Mouse (Mus musculus) hindbrain, embryonic 14.5 days (tissue): ENCODE measurements around the gene Tfdp1. TPM values are rescaled to one million over a fixed set of nuclear protein-coding genes. Genes with fewer than 3 reads are reported as not detected.
"Not testable (repeated sequence)": the region's sequence is repeated elsewhere in the genome, so short reads cannot be mapped to it uniquely, and the experiment has no call there.

ENCODE experiments used
- ATAC-seq: fragments of 200-750 bp; cut with Nextera tagmentation; 2 replicates; pipeline ENCODE4 v1.8.0; 2017; ENCODE audit warnings: moderate number of reproducible peaks, mild to moderate bottlenecking, moderate TSS enrichment, moderate library complexity; ENCODE audit not compliant: low FRiP score
- DNase-seq: peaks from one replicate; pipeline ENCODE4 v3.0.0-alpha.2; 2015; ENCODE audit warnings: low spot score
- H3K27ac ChIP-seq: fragments of 300-500 bp; sonication (generic); 2 replicates; pipeline ENCODE4 v1.5.1; 2014; ENCODE audit warnings: mild to moderate bottlenecking, moderate library complexity
- H3K27me3 ChIP-seq: fragments of 300-500 bp; sonication (generic); 2 replicates; pipeline ENCODE4 v1.6.1; 2014; ENCODE audit warnings: mild to moderate bottlenecking, low read length, mixed read lengths; ENCODE audit not compliant: control insufficient read depth, insufficient read depth
- H3K36me3 ChIP-seq: fragments of 300-500 bp; sonication (generic); replicated peaks from 2 replicates; pipeline ENCODE4 v1.6.1; 2014; ENCODE audit not compliant: control insufficient read depth, insufficient read depth
- H3K4me1 ChIP-seq: fragments of 300-500 bp; sonication (generic); replicated peaks from 2 replicates; pipeline ENCODE4 v1.6.1; 2014; ENCODE audit warnings: antibody characterized with exemption, low read length, mixed read lengths; ENCODE audit not compliant: control insufficient read depth, insufficient read depth
- H3K4me2 ChIP-seq: fragments of 300-500 bp; sonication (generic); replicated peaks from 2 replicates; pipeline ENCODE4 v1.6.1; 2014; ENCODE audit warnings: mild to moderate bottlenecking, moderate library complexity
- H3K4me3 ChIP-seq: fragments of 300-500 bp; sonication (generic); replicated peaks from 2 replicates; pipeline ENCODE4 v1.5.1; 2014; ENCODE audit warnings: mild to moderate bottlenecking, low read length
- H3K9ac ChIP-seq: fragments of 300-500 bp; sonication (generic); 2 replicates; pipeline ENCODE4 v1.6.1; 2014
- H3K9me3 ChIP-seq: fragments of 300-500 bp; sonication (generic); 2 replicates; pipeline ENCODE4 v1.6.1; 2016; ENCODE audit warnings: low read length; ENCODE audit not compliant: control insufficient read depth
- WGBS: fragments of 180-500 bp; shearing (Covaris S2); extraction: QIAGEN DNeasy Blood & Tissue Kit; methylation state at CpG from one replicate; pipeline ENCODE4 v1.1.7; 2014; 5-methylcytosine and 5-hydroxymethylcytosine counted together
- polyA plus RNA-seq: library from polyadenylated mRNA; unstranded; fragments of >200 nt; fragmentation: Nextera tagmentation; extraction: Ambion mirVana; gene quantifications from 2 replicates; pipeline ENCODE4 v1.2.1, GENCODE M21; 2014

Gene Tfdp1
- polyA plus RNA-seq, 1 experiment from 2014 or later = 104 TPM

DNA sequence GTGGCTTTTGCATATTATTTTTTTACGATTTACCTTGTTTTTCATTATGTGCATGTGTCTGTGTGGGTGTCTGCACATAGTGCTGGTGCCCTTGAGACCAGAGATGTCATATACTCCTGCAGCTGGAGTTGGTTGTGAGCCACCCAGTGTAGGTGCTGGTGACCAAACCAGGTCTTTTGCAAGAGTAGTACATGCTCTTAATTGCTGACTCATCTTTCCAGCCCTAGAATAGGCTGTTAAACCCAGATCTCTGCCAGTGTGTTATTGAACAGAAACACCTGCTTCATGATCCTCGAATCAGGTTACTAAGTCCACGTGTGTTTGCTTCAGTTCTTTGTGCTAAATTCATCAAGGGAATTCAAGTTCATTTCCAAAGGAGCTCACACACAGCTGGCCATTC, 23.6 kb upstream of the Tfdp1 start:
- Histone ChIP-seq H3K27ac (no peak overlapping the region), H3K4me3 (no peak overlapping the region), H3K9ac (no peak overlapping the region), H3K36me3 (peaks cover 85% of the 10 kb centered on the region), H3K4me2 (no peak overlapping the region), H3K9me3 (no peaks in the 10 kb centered on the region), H3K27me3 (no peaks in the 10 kb centered on the region), H3K4me1 (no peaks in the 10 kb centered on the region)
- DNase-seq = no peak
- 89% methylated on average over 3 of the region's 3 CpGs for WGBS
- ATAC-seq = no peak

DNA sequence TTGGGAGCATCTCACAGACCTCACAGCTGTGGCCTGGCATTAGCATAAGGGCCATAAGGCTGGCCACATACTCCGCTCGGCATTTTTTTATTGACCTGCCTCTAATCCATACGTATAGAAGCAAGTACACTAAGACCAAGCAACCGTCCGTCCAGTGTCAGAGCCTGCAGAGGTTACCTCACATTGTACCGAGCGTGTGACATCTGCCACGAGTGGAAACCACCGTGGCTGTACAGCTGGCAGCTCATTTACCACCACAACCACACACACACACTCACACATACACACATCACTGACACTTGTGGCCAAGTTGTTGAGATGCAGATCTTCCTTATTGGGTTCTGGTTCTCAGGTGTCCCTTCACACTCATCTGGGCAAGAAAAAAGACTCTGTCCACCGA, 21.9 kb upstream of the Tfdp1 start:
- no peaks in the 10 kb centered on the region for H3K4me1 ChIP-seq
- H3K9me3 ChIP-seq = no peaks in the 10 kb centered on the region
- WGBS = 97% methylated on average over 10 of the region's 10 CpGs
- H3K36me3 ChIP-seq = peaks cover 80% of the 10 kb centered on the region
- H3K27ac ChIP-seq = no peak overlapping the region
- DNase-seq (no peak), ATAC-seq (no peak)
- no peaks in the 10 kb centered on the region for H3K27me3 ChIP-seq
- H3K9ac ChIP-seq = no peak overlapping the region
- H3K4me2 ChIP-seq = no peak overlapping the region
- no peak overlapping the region for H3K4me3 ChIP-seq

DNA sequence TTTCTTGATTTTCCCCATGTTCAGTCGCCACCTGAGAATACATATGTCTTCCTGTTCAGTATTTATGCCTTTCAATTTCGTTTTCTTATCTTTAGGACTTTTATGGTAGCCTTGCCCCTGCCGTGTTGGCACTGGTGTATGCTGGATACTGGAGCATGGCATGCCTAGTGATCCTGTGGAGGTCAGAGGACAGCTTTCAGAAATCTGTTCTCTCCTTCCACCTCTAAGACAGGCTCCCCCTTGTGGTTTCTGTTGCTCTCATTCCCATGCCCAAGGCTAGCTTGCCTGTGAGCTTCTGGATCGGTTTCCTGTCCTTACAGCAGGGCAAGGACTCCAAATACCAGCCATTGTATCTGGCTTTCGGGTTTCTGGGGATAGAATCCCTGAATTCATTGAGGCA, 12.0 kb upstream of the Tfdp1 start:
- H3K36me3 ChIP-seq = peaks cover 16% of the 10 kb centered on the region; the same call in 1 of the 2 replicates

DNA sequence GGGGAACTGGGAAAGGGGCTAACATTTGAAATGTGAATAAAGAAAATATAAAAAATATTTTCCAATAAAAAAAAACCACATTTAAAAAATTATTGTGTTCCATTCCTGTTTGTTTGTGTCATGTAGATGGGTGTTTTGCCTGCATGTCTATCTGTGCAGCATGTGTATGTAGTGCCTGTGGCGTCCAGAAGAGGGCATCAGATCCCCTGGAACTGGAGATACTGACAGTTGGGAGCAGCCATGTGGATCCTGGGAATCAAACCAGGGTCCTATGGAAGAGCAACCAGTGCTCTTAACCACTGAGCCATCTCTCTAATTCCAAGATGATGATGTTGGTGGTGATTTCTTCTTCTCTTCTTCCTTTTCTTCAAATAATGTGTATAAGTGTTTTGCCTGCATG, 3.9 kb upstream of the Tfdp1 start:
- Histone ChIP-seq H3K4me3 (no peak overlapping the region), H3K27ac (no peak overlapping the region), H3K4me2 (no peak overlapping the region), H3K9me3 (no peaks in the 10 kb centered on the region), H3K27me3 (no peaks in the 10 kb centered on the region), H3K36me3 (no peaks in the 10 kb centered on the region), H3K9ac (no peak overlapping the region), H3K4me1 (peaks cover 4% of the 10 kb centered on the region; the same call in 1 of the 2 replicates)
- WGBS = 66% methylated on average over 1 of the region's 1 CpGs
- no peak for ATAC-seq
- no peak for DNase-seq

More for the DNA sequence above, 12.0 kb upstream of the Tfdp1 start:
- DNase-seq = no peak
- Histone ChIP-seq H3K4me2 (no peak overlapping the region), H3K4me1 (no peaks in the 10 kb centered on the region), H3K9me3 (no peaks in the 10 kb centered on the region), H3K27ac (no peak overlapping the region), H3K27me3 (no peaks in the 10 kb centered on the region), H3K4me3 (no peak overlapping the region), H3K9ac (no peak overlapping the region)
- WGBS = 30% methylated on average over 5 of the region's 5 CpGs
- ATAC-seq = no peak

DNA sequence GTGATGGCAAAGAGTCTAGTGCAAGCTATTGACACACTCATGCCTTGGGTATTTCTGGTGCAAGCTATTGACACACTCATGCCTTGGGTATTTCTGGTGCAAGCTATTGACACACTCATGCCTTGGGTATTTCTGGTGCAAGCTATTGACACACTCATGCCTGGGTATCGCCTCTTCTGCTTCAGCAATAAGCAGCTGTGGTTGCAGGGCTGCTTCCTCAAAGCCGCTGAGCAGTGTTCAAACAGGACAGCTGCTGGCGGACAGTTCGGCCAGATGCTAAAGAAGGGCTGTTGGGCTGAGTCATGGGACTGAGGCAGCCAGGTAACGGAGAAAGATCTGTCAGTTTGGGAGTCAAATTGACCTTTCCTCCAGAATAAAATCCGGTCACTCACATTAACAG, 1.3 kb upstream of the Tfdp1 start:
- H3K4me2 ChIP-seq, H3K27ac ChIP-seq, ATAC-seq, H3K27me3 ChIP-seq, H3K9me3 ChIP-seq, H3K9ac ChIP-seq, H3K4me3 ChIP-seq, DNase-seq: not testable (repeated sequence)
- 92% methylated on average over 6 of the region's 6 CpGs for WGBS
- peaks cover 20% of the 10 kb centered on the region for H3K36me3 ChIP-seq
- H3K4me1 ChIP-seq = peaks cover 11% of the 10 kb centered on the region

DNA sequence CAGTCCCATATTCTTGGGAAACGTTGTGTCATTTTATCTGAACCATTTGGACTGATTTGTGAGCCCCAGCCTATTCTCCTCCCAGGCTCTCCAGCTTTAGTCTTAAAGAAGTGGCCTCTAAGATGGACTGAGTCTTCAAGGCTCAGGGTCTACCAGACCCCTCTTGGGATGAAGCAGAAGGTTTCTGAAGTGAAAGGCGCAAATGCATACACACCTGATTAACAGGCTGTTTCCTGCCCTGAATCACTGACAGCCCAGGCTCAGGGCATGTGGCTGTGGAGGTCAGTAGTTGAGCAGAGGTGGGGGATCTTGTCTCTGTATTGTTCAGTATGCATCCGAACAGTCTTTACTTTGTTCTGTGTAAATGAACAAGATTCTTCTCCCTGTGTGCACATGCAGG, 873 bp upstream of the Tfdp1 start:
- Histone ChIP-seq H3K4me2 (peak overlapping the region; percentile 91), H3K27me3 (no peaks in the 10 kb centered on the region), H3K9ac (peak overlapping the region; percentile 93; the same call in 1 of the 2 replicates), H3K4me3 (peak overlapping the region; percentile 86), H3K9me3 (no peaks in the 10 kb centered on the region), H3K27ac (no peak overlapping the region), H3K36me3 (peaks cover 24% of the 10 kb centered on the region), H3K4me1 (peaks cover 11% of the 10 kb centered on the region)
- WGBS = 90% methylated on average over 3 of the region's 3 CpGs
- no peak for ATAC-seq
- DNase-seq = no peak

DNA sequence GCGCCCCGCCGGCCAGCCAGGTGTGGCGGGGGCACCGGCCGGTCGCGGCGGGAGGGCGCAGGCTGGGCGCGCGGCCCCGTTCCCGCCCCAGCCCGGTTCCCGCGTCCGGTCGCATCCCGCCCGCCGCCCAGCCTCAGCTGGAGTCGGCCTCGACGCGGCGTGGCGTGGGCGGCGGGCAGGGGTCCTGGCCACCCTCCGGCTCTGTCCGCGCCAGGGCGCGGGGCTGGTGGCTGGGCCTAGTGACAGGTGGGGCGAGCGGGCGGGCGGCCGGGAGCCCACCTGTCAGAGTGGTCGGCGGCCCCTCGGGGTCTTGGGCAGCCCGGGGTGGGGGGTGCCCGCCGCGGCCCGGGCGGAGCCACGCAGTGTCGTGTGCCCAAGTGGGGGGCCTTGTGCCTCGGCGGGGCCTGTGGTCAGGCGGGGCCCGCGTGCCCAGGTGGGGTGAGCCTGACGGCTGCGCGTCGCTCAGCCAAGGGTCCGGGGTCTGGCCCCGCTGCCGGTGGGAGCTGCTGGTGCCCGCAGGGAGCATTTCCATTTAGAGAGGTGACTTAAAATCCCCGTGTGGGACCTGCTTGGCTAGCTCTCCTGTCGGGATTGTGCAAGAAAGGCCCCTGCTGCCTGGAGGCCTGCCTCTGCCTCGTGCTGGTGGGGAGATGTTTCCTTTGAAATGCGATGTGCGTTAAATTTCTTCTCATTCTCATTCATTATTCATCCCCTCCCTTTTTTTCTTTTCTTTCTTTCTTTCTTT, 522 bp downstream of the Tfdp1 start:
- ATAC-seq = peak; percentile 52
- H3K9ac ChIP-seq = peak overlapping the region; percentile 93
- peaks cover 37% of the 10 kb centered on the region for H3K36me3 ChIP-seq
- DNase-seq = no peak
- peak overlapping the region; percentile 75 for H3K27ac ChIP-seq
- under 1% methylated on average over 60 of the region's 70 CpGs for WGBS
- H3K4me1 ChIP-seq = peaks cover 11% of the 10 kb centered on the region
- H3K4me3 ChIP-seq = peak overlapping the region; percentile 86
- H3K27me3 ChIP-seq = no peaks in the 10 kb centered on the region
- no peaks in the 10 kb centered on the region for H3K9me3 ChIP-seq
- peak overlapping the region; percentile 91 for H3K4me2 ChIP-seq

DNA sequence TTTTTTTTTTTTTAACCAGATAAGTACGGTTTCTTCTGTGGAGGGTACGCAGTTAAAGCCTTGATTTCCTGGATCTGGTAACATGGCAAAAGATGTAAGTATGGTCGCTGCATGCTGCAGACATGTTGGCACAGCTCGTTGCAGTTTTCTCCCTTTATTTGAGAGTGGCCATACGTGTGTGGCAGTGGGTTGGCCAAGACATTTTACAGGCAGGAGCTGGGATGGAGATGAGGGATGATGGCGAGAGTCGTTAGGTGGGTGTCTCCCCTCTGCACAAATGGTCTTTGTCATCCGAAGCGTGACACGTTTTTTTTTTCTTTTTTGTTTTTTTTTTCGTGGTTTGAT, 1.1 kb downstream of the Tfdp1 start:
- peaks cover 42% of the 10 kb centered on the region for H3K36me3 ChIP-seq
- DNase-seq (no peak), ATAC-seq (no peak)
- 4% methylated on average over 11 of the region's 11 CpGs for WGBS
- no peak overlapping the region for H3K27ac ChIP-seq
- H3K27me3 ChIP-seq = no peaks in the 10 kb centered on the region
- H3K4me2 ChIP-seq = peak overlapping the region; percentile 91
- H3K4me1 ChIP-seq = peaks cover 11% of the 10 kb centered on the region
- no peaks in the 10 kb centered on the region for H3K9me3 ChIP-seq
- peak overlapping the region; percentile 93 for H3K9ac ChIP-seq
- peak overlapping the region; percentile 86 for H3K4me3 ChIP-seq

DNA sequence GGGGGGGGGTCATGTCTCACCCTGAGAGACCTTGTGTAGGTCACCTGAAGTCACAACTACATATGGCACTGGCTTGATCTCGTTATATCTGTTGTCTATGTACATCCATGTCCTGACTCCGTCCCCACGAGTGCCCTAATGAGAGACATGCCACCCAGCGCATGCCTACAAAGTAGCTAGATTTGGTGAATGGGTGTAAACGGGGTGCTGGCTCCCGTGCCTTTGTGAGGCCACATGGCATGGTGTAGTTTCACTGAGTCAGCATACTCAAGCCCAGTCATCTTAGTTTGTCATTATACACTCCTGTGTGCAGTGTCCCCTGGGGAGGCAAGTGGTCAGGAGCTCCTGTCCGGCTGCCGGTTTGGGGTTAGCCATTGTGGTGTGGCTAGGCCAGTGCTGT, 2.1 kb downstream of the Tfdp1 start:
- no peaks in the 10 kb centered on the region for H3K9me3 ChIP-seq
- no peak overlapping the region for H3K27ac ChIP-seq
- DNase-seq (no peak), ATAC-seq (no peak)
- H3K36me3 ChIP-seq = peaks cover 52% of the 10 kb centered on the region
- 0 out of 2 replicates have a peak overlapping the region, but pooled peaks have one; percentile 91 for H3K4me2 ChIP-seq
- H3K4me1 ChIP-seq = peaks cover 11% of the 10 kb centered on the region
- no peak overlapping the region for H3K9ac ChIP-seq
- H3K27me3 ChIP-seq = no peaks in the 10 kb centered on the region
- 86% methylated on average over 8 of the region's 8 CpGs for WGBS
- H3K4me3 ChIP-seq = no peak overlapping the region

DNA sequence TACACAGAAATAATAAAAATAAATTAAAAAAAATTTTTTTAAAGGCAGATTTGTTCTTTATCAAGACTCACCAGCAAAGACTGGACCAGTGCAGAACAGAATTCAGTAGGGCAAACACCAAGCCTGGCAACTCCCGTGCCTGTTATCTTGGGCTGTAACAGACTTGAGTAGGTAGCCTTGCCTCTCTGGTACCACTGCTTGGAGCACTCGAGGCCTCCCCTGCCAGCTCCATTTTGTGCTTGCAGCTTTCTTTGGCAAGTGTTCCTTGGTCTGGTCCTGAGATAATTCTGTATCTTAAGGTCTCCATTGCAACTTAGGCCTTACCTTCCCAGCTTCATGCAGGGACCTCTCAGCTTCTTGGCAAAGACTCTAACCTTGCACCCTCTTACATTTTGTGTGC, 3.8 kb downstream of the Tfdp1 start:
- H3K36me3 ChIP-seq = peaks cover 69% of the 10 kb centered on the region
- H3K4me1 ChIP-seq = peaks cover 11% of the 10 kb centered on the region
- WGBS = 93% methylated on average over 2 of the region's 2 CpGs
- no peak overlapping the region for H3K27ac ChIP-seq
- no peaks in the 10 kb centered on the region for H3K9me3 ChIP-seq
- no peak overlapping the region for H3K9ac ChIP-seq
- no peaks in the 10 kb centered on the region for H3K27me3 ChIP-seq
- no peak overlapping the region for H3K4me3 ChIP-seq
- H3K4me2 ChIP-seq = no peak overlapping the region
- DNase-seq (no peak), ATAC-seq (no peak)
